Mouse (Mus musculus) myocyte (in vitro differentiated cells): ENCODE results near the gene Gm20696.

Experiments used
- E2F4 ChIP-seq: IDR thresholded peaks from one replicate; pipeline ENCODE4 v1.6.1; 2011; ENCODE audit warnings: mild to moderate bottlenecking, control low read depth, moderate library complexity; ENCODE audit not compliant: insufficient read depth
- POLR2A ChIP-seq: IDR thresholded peaks from one replicate; pipeline ENCODE4 v1.6.1; 2011; ENCODE audit warnings: low read depth, mild to moderate bottlenecking, control low read depth, moderate library complexity; ENCODE audit not compliant: insufficient read length
- TCF12 ChIP-seq: IDR thresholded peaks from one replicate; pipeline ENCODE4 v1.6.1; 2011; ENCODE audit warnings: mild to moderate bottlenecking, control low read depth; ENCODE audit not compliant: poor library complexity, insufficient read depth, severe bottlenecking
- USF1 ChIP-seq: IDR thresholded peaks from one replicate; pipeline ENCODE4 v1.6.1; 2011; ENCODE audit warnings: low read depth, mild to moderate bottlenecking, control low read depth, moderate library complexity

GRCm38 (mm10) chr6:99433006-99433405 is 233.6 kb downstream of the Gm20696 start:
- TF ChIP-seq E2F4 (no peak), POLR2A (no peak), USF1 (no peak), TCF12 (no peak)
